Mouse (Mus musculus): ENCODE measurements around the gene Birc2.
A peak's percentile ranks its signal among the peaks of the same experiment; 100 is the strongest.
"Not testable (repeated sequence)": the region's sequence is repeated elsewhere in the genome, so short reads cannot be mapped to it uniquely, and the experiment has no call there.

Birc2 gene

GRCm38 (mm10) chr9:7836905-7837805 lies at the start of gene Birc2:
TSS of gene Birc2 (minus strand) at chr9:7837064.
- DNase-seq = peak; percentile 98

DNA sequence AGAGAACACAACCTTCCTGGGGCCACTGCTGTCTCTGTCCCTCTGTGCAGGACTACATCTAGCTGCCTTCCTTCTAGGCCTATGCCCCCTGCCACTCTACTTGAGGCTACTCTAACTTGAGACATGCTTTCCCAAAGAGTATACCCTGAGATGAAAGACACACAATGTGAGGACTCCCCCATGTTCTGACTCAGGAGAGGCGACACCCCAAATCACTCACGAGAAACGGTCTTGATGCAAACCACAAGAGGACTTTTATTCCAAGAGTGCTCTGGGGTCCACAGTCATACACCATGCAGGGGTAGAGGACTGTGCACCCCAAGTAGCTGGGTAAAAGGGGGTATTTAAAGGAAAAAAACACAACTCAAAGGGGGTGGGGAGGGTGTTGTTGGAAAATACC lies 47.5 kb upstream of the Birc2 start:
- DNase-seq = no peak

- DNase-seq = no peak
Observed at GRCm38 (mm10) chr9:7882304-7882865, 45.5 kb upstream of the Birc2 start.

- no peak for DNase-seq
Observed at GRCm38 (mm10) chr9:7873511-7874211, 36.8 kb upstream of the Birc2 start.

GRCm38 (mm10) chr9:7872775-7873439 lies 36.0 kb upstream of the Birc2 start, which contains the start of gene Birc3:
TSS of gene Birc3 (minus strand) at chr9:7873186.
- DNase-seq = no peak

DNA sequence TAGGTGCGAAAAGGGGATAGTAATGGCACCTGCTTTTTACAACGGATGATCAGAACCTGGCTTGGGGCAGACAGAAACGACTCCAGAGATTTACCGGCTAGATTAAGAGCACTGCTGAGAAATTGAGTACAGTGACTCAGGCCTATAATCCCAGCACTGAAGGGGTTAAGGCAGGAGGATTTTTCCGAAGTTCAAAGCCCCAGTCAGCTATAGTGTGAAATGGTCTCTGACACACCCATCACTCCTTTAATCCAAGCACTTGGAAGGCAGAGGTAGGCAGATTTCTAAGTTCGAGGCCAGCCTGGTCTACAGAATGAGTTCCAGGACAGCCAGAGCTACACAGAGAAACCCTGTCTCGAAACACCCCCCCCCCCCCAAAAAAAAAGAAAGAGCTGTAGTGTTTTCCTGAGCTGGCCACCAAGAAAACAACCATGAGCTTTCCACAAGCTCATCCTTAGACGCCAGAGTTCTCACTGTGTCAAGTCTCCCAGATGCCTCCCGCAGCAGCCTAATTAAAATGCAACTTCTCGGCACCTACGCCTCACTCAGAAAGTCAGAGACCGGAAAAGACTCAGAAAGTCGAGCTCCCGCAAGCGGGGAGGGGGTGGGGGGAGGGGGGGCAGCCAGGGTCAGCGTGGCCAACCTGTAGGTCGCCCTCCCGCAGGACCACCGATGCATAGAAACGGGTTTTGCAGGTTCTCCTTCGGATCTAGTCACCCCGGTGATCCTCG lies 35.3 kb upstream of the Birc2 start:
- DNase-seq = peak; percentile 45

- no peak for DNase-seq
Observed at GRCm38 (mm10) chr9:7871316-7872043, 34.6 kb upstream of the Birc2 start.

- no peak for DNase-seq
Observed at GRCm38 (mm10) chr9:7870556-7871315, 33.9 kb upstream of the Birc2 start.

- DNase-seq = no peak
Observed at GRCm38 (mm10) chr9:7868838-7869491, 32.1 kb upstream of the Birc2 start.

DNA sequence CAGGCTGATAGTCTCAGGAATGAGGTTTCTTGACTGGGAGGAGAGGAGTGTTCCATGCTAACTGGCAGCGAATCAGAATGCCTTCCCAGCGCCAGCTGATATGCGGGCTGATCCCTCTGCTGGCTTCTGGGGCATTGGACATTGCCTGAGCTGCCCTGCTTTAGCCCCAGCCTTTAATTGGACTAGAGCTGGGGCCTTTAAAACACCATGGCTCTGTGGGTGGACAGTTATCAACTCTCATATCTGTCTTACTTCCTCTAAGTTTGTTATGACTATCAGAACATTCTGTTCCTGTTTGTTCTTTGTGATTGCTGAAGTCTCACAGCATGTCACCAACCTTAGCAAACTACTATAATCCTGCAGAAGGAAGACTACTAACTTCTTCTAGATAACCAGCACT lies 31.1 kb upstream of the Birc2 start:
- no peak for DNase-seq

- DNase-seq = not testable (repeated sequence)
Observed at GRCm38 (mm10) chr9:7866981-7867380, 30.1 kb upstream of the Birc2 start.

GRCm38 (mm10) chr9:7860976-7861375 lies 24.1 kb upstream of the Birc2 start:
- no peak for DNase-seq

DNA sequence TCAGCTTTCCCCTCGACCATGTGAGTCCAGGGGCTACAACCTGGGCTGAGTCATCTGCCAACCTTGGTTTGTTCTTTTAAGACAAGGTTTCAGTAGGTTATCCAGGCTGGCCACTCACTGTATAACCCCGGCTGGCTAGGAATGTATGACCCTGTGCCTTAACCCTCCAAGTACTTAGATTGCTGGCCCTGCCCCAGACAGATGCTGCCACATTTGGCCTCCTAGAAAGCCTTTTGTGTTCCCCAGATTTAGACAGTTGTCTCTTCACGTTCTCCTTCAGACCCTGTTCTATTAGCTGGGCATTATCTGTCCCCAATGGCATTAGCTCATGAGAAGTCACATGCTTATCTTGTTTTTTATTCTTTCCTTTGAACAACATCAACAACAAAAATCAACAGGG lies 19.0 kb upstream of the Birc2 start:
- no peak for DNase-seq

GRCm38 (mm10) chr9:7855374-7855773 lies 18.5 kb upstream of the Birc2 start:
- DNase-seq = peak; percentile 65

DNA sequence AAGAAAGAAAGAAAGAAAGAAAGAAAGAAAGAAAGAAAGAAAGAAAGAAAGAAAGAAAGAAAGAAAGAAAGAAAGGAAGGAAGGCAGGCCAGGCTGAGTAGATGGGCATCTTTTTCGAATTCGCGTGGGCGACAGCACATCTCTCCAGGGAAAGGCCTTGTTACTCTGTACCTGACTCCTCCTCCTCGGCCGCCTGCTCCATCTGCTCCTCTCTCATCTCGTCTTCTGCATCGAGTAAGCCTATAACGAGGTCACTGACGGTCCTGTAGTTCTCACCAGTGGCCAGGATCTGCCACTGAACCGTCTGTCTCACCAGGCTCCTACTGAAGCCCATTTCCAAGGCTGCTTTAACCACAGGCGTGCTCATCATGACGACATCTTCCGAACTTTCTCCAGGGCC lies 17.3 kb upstream of the Birc2 start:
- peak; percentile 26 for DNase-seq

GRCm38 (mm10) chr9:7852346-7853230 lies 15.7 kb upstream of the Birc2 start:
- DNase-seq = no peak

- no peak for DNase-seq
Observed at GRCm38 (mm10) chr9:7851841-7852240, 15.0 kb upstream of the Birc2 start.

DNA sequence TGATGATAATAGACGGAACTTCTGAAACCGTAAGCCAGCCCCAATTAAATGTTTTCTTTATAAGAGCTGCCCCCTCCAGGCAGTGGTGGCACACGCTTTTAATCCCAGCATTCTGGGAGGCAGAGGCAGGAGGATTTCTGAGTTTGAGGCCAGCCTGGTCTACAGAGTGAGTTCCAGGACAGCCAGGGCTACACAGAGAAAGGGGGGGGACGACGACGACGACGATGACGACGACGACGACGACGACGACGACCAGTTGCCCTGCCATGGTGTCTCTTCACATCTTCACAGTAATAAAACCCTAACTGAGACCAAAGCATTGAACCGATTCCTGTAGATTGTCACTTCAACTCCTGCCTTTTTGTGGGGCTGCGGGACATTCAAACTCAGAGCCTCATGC lies 11.3 kb upstream of the Birc2 start:
- DNase-seq = no peak

DNA sequence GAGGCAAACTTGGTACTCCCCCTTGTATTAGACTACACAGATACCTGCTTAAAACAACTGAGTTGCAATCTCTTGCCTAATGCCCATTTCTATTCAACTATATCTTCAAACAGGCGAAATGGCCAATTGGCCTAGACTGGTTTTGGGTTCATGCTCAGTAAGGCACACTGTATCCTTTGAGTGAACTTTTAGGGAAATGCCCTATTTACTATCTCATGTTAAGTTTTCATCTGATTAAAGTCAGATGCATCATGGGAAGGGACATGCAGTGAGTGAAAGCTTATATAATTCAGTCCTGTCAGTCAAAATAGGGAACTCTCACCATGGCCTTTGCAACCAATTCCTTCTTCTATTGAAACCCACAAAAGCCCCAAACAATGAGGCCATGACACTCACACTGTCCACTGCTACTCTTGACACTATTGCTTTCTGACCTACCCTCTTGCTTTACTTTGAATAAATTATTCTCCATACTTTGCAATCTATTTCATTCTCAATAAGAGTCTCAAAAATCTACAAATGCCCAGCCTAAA lies 9.9 kb upstream of the Birc2 start:
- DNase-seq = no peak

Data from retina, postnatal 1 day (tissue).